Mouse (Mus musculus) megakaryocyte, embryonic 14.5 days (primary cell): Measurements from ENCODE around the gene Camk2b.

Experiments used
- FLI1 ChIP-seq: IDR thresholded peaks from 2 replicates; pipeline ENCODE4 v1.6.1; 2012; ENCODE audit warnings: low read length, inconsistent platforms, mixed read lengths
- GATA1 ChIP-seq: IDR thresholded peaks from 3 replicates; pipeline ENCODE4 v1.6.1; 2012; ENCODE audit warnings: mixed read lengths, low read length, inconsistent platforms, borderline replicate concordance

DNA sequence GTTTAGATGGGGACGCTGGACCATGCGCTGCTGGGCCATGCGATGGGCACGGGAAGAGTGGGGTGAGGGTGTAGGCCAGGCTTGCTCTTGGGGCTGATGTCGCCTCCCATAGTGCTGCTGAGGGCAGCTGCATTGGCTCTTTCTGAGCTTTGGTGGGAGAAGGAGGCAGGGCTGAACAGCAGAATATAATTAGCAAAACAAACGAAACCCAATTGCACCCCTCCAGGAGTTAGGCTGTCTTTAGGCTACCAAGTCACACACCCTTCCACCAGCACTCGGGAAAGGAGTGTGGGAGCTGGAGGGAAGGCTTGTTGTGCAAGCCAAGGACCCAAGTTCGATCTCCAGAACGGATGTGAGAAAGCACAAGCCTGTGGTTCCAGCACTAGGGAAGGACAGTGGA is 998 bp upstream of the Camk2b start:
- no peak for TF ChIP-seq FLI1
- no peak for TF ChIP-seq GATA1
